Mouse (Mus musculus): ENCODE data around the gene Tecpr2. TPM values are rescaled to one million over a fixed set of nuclear protein-coding genes. Genes with fewer than 3 reads are reported as not detected.

The Tecpr2 gene
- total and polyA plus RNA-seq, 3 experiments = 2.8 to 7.5 (median 3.1) TPM

DNA sequence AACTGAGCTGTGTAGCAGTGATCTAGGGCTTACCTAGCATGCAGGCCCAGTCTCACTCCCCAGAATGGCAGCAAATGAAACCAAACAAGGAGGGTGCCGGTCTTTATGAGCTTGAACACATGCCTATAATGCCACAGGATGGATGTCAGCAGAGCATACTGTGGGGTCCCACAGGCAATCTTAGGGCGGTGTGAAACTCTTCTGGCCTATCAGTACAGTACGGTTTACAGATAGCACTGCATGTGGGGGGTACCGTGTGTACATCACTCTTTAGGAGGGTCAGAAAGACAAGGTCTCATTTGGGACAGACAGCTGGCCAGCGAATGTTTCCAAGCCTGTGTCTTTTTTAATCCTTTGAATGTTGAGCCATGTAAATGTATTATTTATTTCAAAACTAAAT lies 82.9 kb downstream of the Tecpr2 start:
- in situ Hi-C loops (cut with MboI; ENCODE audit: low pct_ligation_motif_present, low pct_unique_long_range_greater_than_20kb, low sequenced_read_pairs) = no loop called here
- Histone ChIP-seq H3K4me2 (ENCODE audit: insufficient read depth, low read depth, poor library complexity, severe bottlenecking) (no peak overlapping the region), H3K79me2 (replicated peaks; ENCODE audit: control insufficient read depth, extremely low read depth, insufficient read depth, poor library complexity, severe bottlenecking) (no peaks in the 10 kb centered on the region), H3K4me3 (replicated peaks in 1 of 3; ENCODE audit: low read depth in 2 of 3, low read length in 2 of 3, poor library complexity in 1 of 3) (no peak overlapping the region), H3K9ac (ENCODE audit: insufficient read depth, low read depth) (no peak overlapping the region), H3K27me3 (replicated peaks) (no peaks in the 10 kb centered on the region), H3K27ac (ENCODE audit: insufficient read depth, low read depth) (no peak overlapping the region), H3K9me3 (replicated peaks; ENCODE audit: low read length) (peaks cover 5% of the 10 kb centered on the region), H3K36me3 (replicated peaks in 1 of 2; ENCODE audit: control insufficient read depth in 1 of 2, insufficient read depth in 1 of 2, low read length in 1 of 2) (peaks cover 27 to 84% of the 10 kb centered on the region in 2 experiments), H3K4me1 (ENCODE audit: control insufficient read depth in 1 of 2, insufficient read depth in 2 of 2) (peaks cover 2 to 16% of the 10 kb centered on the region in 2 experiments; a peak in 3 of 4 replicates)
- no peak for DNase-seq (ENCODE audit: extremely low read depth)
- dilution Hi-C loops (cut with MboI; ENCODE audit: extremely low pct_ligation_motif_present, extremely low pct_unique_long_range_greater_than_20kb, low sequenced_read_pairs) = no loop called here
- TF ChIP-seq SIN3A (IDR thresholded peaks at IDR 0.05; ENCODE audit: low read length) = no peak
- no peak for TF ChIP-seq ETS1 (conservative IDR thresholded peaks at IDR 0.05; ENCODE audit: low read depth, low read length)
- TF ChIP-seq HCFC1 (IDR thresholded peaks at IDR 0.05; ENCODE audit: low read depth, low read length) = no peak
- TF ChIP-seq BHLHE40 (IDR thresholded peaks at IDR 0.05; ENCODE audit: low read depth, low read length) = no peak
- TF ChIP-seq CHD1 (IDR thresholded peaks at IDR 0.05; ENCODE audit: low read depth, low read length) = no peak
- TF ChIP-seq EP300 (IDR thresholded peaks at IDR 0.05; ENCODE audit: low read length) = no peak
- no peak for TF ChIP-seq TCF12 (IDR thresholded peaks at IDR 0.05; ENCODE audit: low read depth, low read length)
- TF ChIP-seq NRF1 (IDR thresholded peaks at IDR 0.05; ENCODE audit: low read depth, low read length) = no peak
- TF ChIP-seq IRF4 (IDR thresholded peaks at IDR 0.05; ENCODE audit: low read depth, low read length) = no peak
- no peak for TF ChIP-seq RAD21 (IDR thresholded peaks at IDR 0.05; ENCODE audit: low read depth, low read length)
- no peak for TF ChIP-seq JUND (conservative IDR thresholded peaks at IDR 0.05; ENCODE audit: low read depth, low read length)
- TF ChIP-seq MXI1 (IDR thresholded peaks at IDR 0.05; ENCODE audit: low read depth, low read length) = no peak
- TF ChIP-seq MEF2A (IDR thresholded peaks at IDR 0.05; ENCODE audit: borderline replicate concordance, low read depth, low read length) = no peak
- TF ChIP-seq MYC (IDR thresholded peaks at IDR 0.05; ENCODE audit: low read depth, low read length) = no peak

DNA sequence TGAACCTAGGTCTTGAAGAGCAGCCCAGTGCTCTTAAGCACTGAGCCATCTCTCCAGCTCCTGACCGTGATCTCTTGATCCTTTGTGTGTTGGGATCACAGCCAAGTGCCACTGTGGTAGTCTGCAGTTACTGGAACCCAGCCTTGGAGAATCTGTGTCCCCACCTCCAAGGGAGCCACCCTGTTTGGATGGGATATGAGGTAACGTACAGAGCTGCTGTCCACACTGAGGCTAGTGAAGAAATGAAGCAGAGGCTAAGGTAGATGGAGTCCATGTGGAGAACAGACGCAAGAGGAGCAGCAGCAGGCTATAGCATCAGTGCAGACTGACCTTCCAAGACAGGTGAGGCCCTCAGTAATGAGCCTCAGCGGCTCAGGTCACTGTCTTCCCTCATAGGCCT lies 84.8 kb downstream of the Tecpr2 start:
- dilution Hi-C loops (cut with MboI; ENCODE audit: extremely low pct_ligation_motif_present, extremely low pct_unique_long_range_greater_than_20kb, low sequenced_read_pairs) = no loop called here
- Histone ChIP-seq H3K27me3 (replicated peaks) (peaks cover 2% of the 10 kb centered on the region), H3K4me2 (ENCODE audit: insufficient read depth, low read depth, poor library complexity, severe bottlenecking) (no peak overlapping the region), H3K4me1 (ENCODE audit: control insufficient read depth in 1 of 2, insufficient read depth in 2 of 2) (peaks cover 9 to 22% of the 10 kb centered on the region in 2 experiments), H3K36me3 (replicated peaks in 1 of 2; ENCODE audit: control insufficient read depth in 1 of 2, insufficient read depth in 1 of 2, low read length in 1 of 2) (peaks cover 24 to 69% of the 10 kb centered on the region in 2 experiments), H3K9ac (ENCODE audit: insufficient read depth, low read depth) (no peak overlapping the region), H3K9me3 (replicated peaks; ENCODE audit: low read length) (peaks cover 8% of the 10 kb centered on the region), H3K27ac (ENCODE audit: insufficient read depth, low read depth) (no peak overlapping the region), H3K4me3 (replicated peaks in 1 of 3; ENCODE audit: low read depth in 2 of 3, low read length in 2 of 3, poor library complexity in 1 of 3) (no peak overlapping the region), H3K79me2 (replicated peaks; ENCODE audit: control insufficient read depth, extremely low read depth, insufficient read depth, poor library complexity, severe bottlenecking) (no peaks in the 10 kb centered on the region)
- in situ Hi-C loops (cut with MboI; ENCODE audit: low pct_ligation_motif_present, low pct_unique_long_range_greater_than_20kb, low sequenced_read_pairs) = no loop called here
- DNase-seq (ENCODE audit: extremely low read depth) = no peak
- no peak for TF ChIP-seq CTCF (conservative IDR thresholded peaks at IDR 0.05 in 1 of 2, IDR thresholded peaks at IDR 0.05 in 1 of 2; ENCODE audit: low read depth in 2 of 2, low read length in 2 of 2)
- no peak for TF ChIP-seq ZC3H11A (IDR thresholded peaks at IDR 0.05; ENCODE audit: low read depth, low read length)
- no peak for TF ChIP-seq ELF1 (IDR thresholded peaks at IDR 0.05; ENCODE audit: low read depth, low read length)
- no peak for TF ChIP-seq RCOR1 (conservative IDR thresholded peaks at IDR 0.05; ENCODE audit: low read depth, low read length)
- TF ChIP-seq BHLHE40 (IDR thresholded peaks at IDR 0.05; ENCODE audit: low read depth, low read length) = no peak
- TF ChIP-seq HCFC1 (IDR thresholded peaks at IDR 0.05; ENCODE audit: low read depth, low read length) = no peak
- TF ChIP-seq POLR2AphosphoS2 (IDR thresholded peaks at IDR 0.05; ENCODE audit: low read depth, low read length) = no peak
- no peak for TF ChIP-seq CHD2 (IDR thresholded peaks at IDR 0.05; ENCODE audit: low read length)
- no peak for TF ChIP-seq USF2 (conservative IDR thresholded peaks at IDR 0.05; ENCODE audit: low read depth, low read length)

All from CH12.LX (cell line).